Mouse (Mus musculus): ENCODE measurements at regions not wholly inside any gene's neighbourhood (a gene's known extent, or its start where the extent isn't known, plus 50 kb on each side); places are given as distances from the start of the nearest gene placed in this dataset.
A peak's percentile ranks its signal among the peaks of the same experiment; 100 is the strongest.

DNA sequence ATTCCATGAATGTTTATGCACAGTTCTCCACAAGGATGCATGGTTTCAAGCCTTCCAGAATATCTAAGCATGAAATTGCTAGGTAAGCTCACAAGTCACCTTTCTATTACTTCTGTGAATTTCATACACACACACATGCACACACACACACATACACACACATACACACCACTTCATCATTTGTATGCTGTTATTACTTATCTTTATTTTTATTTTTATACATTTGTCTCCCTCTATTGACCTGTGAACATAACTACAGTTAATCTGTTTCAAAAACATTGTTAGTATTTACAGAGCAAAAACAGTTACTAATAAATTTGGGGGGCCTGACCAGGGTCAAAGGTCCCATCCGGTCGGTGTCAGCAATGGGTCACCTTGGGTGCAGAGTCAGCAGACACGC is 212.6 kb upstream of the Depdc1a start:
- peak in 1 of 2 experiments; percentile 2 for DNase-seq (ENCODE audit: low spot score in 2 of 2)

DNA sequence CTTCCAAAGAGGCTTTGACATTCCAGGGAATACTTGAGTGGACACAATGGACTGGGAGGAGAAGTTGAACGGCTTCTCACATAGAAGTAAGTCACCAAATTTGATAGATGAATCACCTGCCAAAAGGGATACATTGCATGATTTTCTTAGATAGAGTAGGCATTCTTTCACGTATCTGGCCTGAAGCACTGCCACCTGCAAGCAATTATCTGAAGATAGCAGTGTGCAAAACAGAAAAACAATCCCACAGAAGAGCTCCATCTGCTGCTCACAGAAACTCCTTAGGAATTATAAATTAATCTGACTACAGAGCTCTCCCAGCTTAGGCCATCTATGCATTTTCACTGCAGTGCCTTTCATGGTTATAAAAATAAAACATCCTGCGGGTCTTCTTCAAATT is 177.8 kb upstream of the Depdc1a start:
- DNase-seq (ENCODE audit: low spot score in 2 of 2), result peak in 1 of 2 experiments; percentile 1

DNA sequence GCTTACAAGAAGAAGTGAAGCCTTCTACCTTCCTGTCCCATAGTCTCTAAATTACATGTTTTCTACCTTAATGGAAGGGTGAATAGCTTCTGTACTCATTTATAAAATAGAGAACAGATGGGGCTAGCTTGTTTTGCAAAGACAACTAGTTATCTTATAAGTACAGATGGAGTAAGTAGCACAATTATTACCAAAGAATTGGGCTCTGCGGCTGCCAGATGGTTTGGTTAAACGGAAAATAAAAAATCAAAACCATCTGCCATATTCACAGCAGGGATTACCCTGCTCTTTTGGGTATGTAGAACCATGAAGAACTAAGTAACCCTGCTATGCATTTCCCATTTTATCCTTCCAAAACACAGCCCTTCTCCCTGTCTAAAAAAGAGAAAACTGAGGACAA is 147.2 kb upstream of the Depdc1a start:
- no peak for DNase-seq (ENCODE audit: low spot score in 2 of 2)

DNA sequence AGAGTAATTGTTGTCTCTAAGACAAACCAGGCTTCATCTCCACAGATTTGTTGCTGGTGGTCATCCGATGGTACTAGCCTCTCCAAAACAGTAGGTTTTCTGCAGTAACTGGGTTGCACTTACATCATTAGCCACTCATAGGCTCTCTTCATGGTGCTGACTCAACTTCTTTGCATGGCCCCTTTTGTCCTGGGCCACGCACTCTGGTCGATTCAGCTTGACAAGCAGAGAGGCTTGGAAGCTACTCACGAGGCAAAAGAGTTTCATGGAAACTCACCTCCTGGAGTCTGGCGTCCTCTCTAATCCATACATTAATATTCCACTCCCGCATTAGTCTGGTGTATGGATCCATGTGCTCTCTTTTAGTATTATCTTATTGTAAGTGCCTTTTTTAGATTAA is 141.5 kb upstream of the Depdc1a start:
- no peak for DNase-seq (ENCODE audit: low spot score in 2 of 2)

- no peak for DNase-seq (ENCODE audit: low spot score in 2 of 2)
Measured at GRCm38 (mm10) chr3:159373177-159373576, 122.1 kb upstream of the Depdc1a start.
